Mouse (Mus musculus) neural tube, embryonic 14.5 days (tissue): ENCODE measurements around the gene Zfp869. TPM values are rescaled to one million over a fixed set of nuclear protein-coding genes. Genes with fewer than 3 reads are reported as not detected.
A peak's percentile ranks its signal among the peaks of the same experiment; 100 is the strongest.
"Not testable (repeated sequence)": the region's sequence is repeated elsewhere in the genome, so short reads cannot be mapped to it uniquely, and the experiment has no call there.

Experiments used
- ATAC-seq: fragments of 200-750 bp; cut with Nextera tagmentation; 2 replicates; pipeline ENCODE4 v1.8.0; 2017; ENCODE audit warnings: low read depth, mild to moderate bottlenecking, moderate TSS enrichment, moderate library complexity
- H3K27ac ChIP-seq: fragments of 300-500 bp; sonication (generic); 2 replicates; pipeline ENCODE4 v1.5.1; 2014; ENCODE audit warnings: low read depth, mild to moderate bottlenecking, control low read depth, low read length, moderate library complexity, mixed read lengths
- H3K27me3 ChIP-seq: fragments of 300-500 bp; sonication (generic); 2 replicates; pipeline ENCODE4 v1.6.1; 2014; ENCODE audit warnings: low read length; ENCODE audit not compliant: control insufficient read depth, insufficient read depth
- H3K36me3 ChIP-seq: fragments of 300-500 bp; sonication (generic); 2 replicates; pipeline ENCODE4 v1.6.1; 2014; ENCODE audit warnings: low read length, mixed read lengths; ENCODE audit not compliant: control insufficient read depth, insufficient read depth
- H3K4me1 ChIP-seq: fragments of 300-500 bp; sonication (generic); 2 replicates; pipeline ENCODE4 v1.6.1; 2014; ENCODE audit warnings: low read length; ENCODE audit not compliant: control insufficient read depth, insufficient read depth
- H3K4me2 ChIP-seq: fragments of 300-500 bp; sonication (generic); 2 replicates; pipeline ENCODE4 v1.6.1; 2014; ENCODE audit warnings: mild to moderate bottlenecking, low read depth, low read length, control low read depth
- H3K4me3 ChIP-seq: fragments of 300-500 bp; sonication (generic); 2 replicates; pipeline ENCODE4 v1.5.1; 2014; ENCODE audit warnings: low read depth, low read length, control low read depth, mixed read lengths
- H3K9ac ChIP-seq: fragments of 300-500 bp; sonication (generic); replicated peaks from 2 replicates; pipeline ENCODE4 v1.6.1; 2014; ENCODE audit warnings: low read depth, mild to moderate bottlenecking, control low read depth, low read length, mixed read lengths
- H3K9me3 ChIP-seq: fragments of 300-500 bp; sonication (generic); 2 replicates; pipeline ENCODE4 v1.6.1; 2016; ENCODE audit warnings: low read length; ENCODE audit not compliant: control insufficient read depth
- WGBS: fragments of 180-500 bp; shearing (Covaris S2); extraction: QIAGEN DNeasy Blood & Tissue Kit; methylation state at CpG from one replicate; pipeline ENCODE4 v1.1.7; 2014; 5-methylcytosine and 5-hydroxymethylcytosine counted together
- polyA plus RNA-seq: library from polyadenylated mRNA; unstranded; fragments of >200 nt; fragmentation: Nextera tagmentation; extraction: Ambion mirVana; gene quantifications from 2 replicates; pipeline ENCODE4 v1.2.1, GENCODE M21; 2014

Zfp869 gene
- polyA plus RNA-seq, 1 experiment from 2014 or later = 29.3 TPM

DNA sequence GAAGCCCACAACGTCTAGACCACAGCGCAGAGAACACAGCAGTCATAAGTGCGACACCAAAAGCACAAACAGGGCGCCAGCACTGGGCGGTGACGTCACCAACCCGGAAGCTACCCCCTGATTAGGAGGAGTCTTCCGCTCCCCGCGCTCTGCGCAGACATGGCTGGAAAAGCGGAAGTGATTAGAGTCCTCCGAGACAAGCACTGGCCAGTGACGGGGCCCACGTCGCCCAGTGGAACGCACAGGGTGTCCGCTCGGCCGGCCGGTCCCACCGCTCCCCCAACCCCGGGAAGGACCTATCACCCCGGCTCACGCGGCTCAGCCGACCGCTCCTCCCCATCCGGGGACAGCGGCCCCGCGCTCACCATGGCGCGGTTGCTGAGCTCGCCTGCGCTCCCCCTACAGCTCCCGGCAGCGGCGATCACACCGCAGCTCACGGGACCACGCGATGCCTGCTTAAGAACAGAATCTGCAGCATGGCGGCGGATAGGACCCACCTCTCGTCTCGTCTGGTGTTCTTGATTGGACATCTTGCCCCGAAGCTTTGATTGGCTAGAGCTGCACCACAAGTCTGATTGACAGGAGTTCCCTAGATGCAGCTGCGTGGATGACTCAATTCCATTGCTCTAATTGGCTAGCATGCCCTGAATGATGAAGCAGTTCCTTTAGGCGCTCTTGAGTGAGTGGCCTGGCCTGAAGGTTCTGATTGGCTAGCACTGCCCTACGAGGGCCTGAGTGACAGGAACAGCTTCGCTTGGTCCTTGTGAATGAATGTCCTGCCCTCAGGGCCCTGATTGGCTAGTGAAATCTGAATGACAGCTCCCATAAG is 6.1 kb upstream of the Zfp869 start:
- under 1% methylated on average over 49 of the region's 52 CpGs for WGBS
- Histone ChIP-seq H3K4me3 (peak overlapping the region; percentile 94), H3K27ac (peak overlapping the region; percentile 100), H3K4me2 (peak overlapping the region; percentile 53), H3K4me1 (peaks cover 11% of the 10 kb centered on the region), H3K9me3 (no peaks in the 10 kb centered on the region), H3K9ac (peak overlapping the region; percentile 93), H3K36me3 (no peaks in the 10 kb centered on the region), H3K27me3 (no peaks in the 10 kb centered on the region)
- ATAC-seq = peak; percentile 99

DNA sequence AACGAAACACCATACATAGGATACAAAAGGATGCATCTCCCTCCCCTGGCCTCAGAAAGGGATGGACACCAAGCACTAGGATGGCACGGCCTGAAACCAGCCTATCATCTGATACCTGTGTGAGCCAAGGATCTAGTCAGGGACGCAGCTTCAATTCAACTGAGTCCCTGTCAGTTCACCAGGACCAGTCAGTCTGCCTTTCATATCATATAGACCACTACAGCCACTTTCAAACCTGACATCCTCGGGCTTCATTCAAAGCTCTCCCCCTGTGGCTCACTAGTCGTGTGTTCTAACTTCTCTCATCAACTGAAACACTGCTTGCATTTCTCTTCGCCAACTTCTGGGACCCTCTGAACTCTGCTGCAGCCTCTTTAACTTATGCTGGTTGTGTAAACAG is 4.8 kb upstream of the Zfp869 start:
- H3K4me3 ChIP-seq = peak overlapping the region; percentile 94
- no peak for ATAC-seq
- no peaks in the 10 kb centered on the region for H3K27me3 ChIP-seq
- H3K4me2 ChIP-seq = peak overlapping the region; percentile 53
- peaks cover 11% of the 10 kb centered on the region for H3K4me1 ChIP-seq
- WGBS = 84% methylated on average over 6 of the region's 6 CpGs
- no peaks in the 10 kb centered on the region for H3K36me3 ChIP-seq
- peak overlapping the region; percentile 37; the same call in 1 of the 2 replicates for H3K9ac ChIP-seq
- H3K27ac ChIP-seq = no peak overlapping the region
- no peaks in the 10 kb centered on the region for H3K9me3 ChIP-seq

DNA sequence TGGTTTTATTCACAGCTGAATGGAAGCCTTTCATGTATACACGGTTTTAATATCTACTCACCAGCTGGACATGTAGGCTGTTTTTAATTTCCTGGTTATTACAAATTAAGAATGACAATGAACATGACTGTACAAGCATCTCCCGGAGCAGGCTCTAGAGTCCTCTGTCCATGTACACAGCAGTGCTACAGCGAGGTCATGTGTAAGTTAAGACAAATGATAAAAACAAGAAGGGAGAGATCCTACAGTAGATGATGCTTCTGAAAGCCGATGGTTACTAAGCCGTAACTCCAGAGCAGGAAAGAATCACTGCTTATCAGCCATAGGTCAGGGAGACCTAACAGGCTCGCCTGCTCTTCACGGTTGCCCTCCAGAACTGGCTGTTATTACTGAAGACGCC is 3.0 kb upstream of the Zfp869 start:
- peaks cover 10% of the 10 kb centered on the region; the same call in 1 of the 2 replicates for H3K36me3 ChIP-seq
- WGBS = 90% methylated on average over 8 of the region's 8 CpGs
- H3K27ac ChIP-seq = no peak overlapping the region
- no peaks in the 10 kb centered on the region for H3K9me3 ChIP-seq
- peaks cover 11% of the 10 kb centered on the region for H3K4me1 ChIP-seq
- no peak overlapping the region for H3K4me2 ChIP-seq
- no peak overlapping the region for H3K9ac ChIP-seq
- no peak overlapping the region for H3K4me3 ChIP-seq
- no peaks in the 10 kb centered on the region for H3K27me3 ChIP-seq
- ATAC-seq = no peak

DNA sequence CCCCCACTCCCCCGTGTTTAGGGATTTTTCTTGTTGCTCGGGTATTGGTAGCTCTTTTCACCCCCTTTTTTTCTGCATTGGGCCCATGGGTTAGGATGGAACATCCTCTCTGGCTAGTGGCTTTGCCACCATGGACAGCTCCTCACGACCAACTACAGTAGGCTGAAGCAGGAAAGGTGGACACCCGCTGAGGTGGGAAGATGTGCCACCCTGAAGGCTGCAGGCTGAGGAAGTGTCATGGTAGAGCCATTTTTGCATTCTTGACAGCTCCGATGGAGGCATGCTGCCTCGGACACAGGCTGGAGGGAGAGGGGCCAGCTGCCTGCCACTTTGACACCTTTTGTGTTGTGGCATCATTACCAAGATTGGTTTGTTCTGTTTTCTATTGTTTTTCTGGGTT is 8.7 kb downstream of the Zfp869 start:
- ATAC-seq = no peak; the same call in 1 of the 2 replicates
- no peak overlapping the region for H3K4me3 ChIP-seq
- WGBS = 74% methylated on average over 6 of the region's 6 CpGs
- no peak overlapping the region for H3K4me2 ChIP-seq
- H3K9me3 ChIP-seq = no peaks in the 10 kb centered on the region
- no peaks in the 10 kb centered on the region for H3K4me1 ChIP-seq
- peaks cover 29% of the 10 kb centered on the region for H3K36me3 ChIP-seq
- no peaks in the 10 kb centered on the region for H3K27me3 ChIP-seq
- H3K27ac ChIP-seq = no peak overlapping the region
- no peak overlapping the region for H3K9ac ChIP-seq

DNA sequence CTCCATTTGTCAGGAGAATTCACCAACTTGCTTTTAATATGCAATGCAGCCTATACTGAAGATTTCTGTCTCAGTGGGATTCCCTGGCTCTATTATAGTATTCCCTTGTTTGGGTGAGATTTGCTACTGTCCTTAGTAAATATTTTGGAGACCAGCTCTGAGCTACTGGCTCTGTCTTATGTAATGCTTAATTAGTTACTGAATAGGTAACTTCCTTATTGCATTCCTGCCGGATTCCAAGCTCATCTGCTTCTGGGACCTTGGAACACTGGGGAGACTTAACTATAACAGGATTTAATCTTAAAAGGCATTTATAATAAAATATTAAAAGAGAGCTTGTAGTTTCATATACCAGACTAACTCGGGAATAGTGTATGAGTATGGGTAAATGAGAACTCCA is 45.5 kb downstream of the Zfp869 start:
- not testable (repeated sequence) for H3K4me1 ChIP-seq, H3K4me3 ChIP-seq, H3K9me3 ChIP-seq, H3K36me3 ChIP-seq, H3K27ac ChIP-seq, H3K4me2 ChIP-seq, H3K9ac ChIP-seq, H3K27me3 ChIP-seq, ATAC-seq
- WGBS = 87% methylated on average over 2 of the region's 2 CpGs

DNA sequence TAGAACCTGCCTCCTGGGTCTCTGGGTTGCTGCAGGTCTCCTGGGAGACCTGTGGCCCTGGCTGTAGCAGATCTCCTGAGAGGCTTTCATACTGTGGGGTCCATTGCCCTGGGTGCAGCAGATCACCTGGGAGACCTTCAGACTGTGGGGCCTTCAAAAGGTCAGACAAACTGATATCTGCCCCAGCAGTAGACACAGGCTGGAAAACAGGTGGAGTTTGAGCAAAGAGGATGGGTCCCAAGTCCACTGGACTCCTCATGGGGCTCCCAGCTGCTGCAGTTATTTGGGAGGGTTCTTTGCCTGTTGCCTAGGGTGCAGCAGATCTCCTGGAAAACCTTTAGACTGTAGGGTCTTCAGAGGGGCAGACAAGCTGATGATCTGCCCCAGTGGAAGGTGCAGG is 49.2 kb downstream of the Zfp869 start:
- no peaks in the 10 kb centered on the region for H3K27me3 ChIP-seq
- ATAC-seq = no peak
- no peaks in the 10 kb centered on the region for H3K4me1 ChIP-seq
- H3K9me3 ChIP-seq = no peaks in the 10 kb centered on the region
- peaks cover 6% of the 10 kb centered on the region; the same call in 1 of the 2 replicates for H3K36me3 ChIP-seq
- no peak overlapping the region for H3K9ac ChIP-seq
- no peak overlapping the region for H3K27ac ChIP-seq
- no peak overlapping the region for H3K4me2 ChIP-seq
- no peak overlapping the region for H3K4me3 ChIP-seq

Other genes starting within 250 kb of the Zfp869 start
- not detected in 2 replicates for gene Gm7697, start 187.7 kb downstream of the Zfp869 start, polyA plus RNA-seq
- 44.1 and 44.9 TPM in 2 replicates for gene Zfp868, start 85.2 kb downstream of the Zfp869 start, polyA plus RNA-seq
- 3.0 and 3.1 TPM in 2 replicates for gene Zfp964, start 56.2 kb downstream of the Zfp869 start, polyA plus RNA-seq
- 8.8 and 9.3 TPM in 2 replicates for gene Zfp963, start 39.2 kb upstream of the Zfp869 start, polyA plus RNA-seq
- gene Gm20422, start 64.2 kb upstream of the Zfp869 start, polyA plus RNA-seq = 0.45 and 0.86 TPM in 2 replicates
- gene Atp13a1, start 80.4 kb upstream of the Zfp869 start, polyA plus RNA-seq = 48.0 and 51.1 TPM in 2 replicates
- 47.1 and 47.7 TPM in 2 replicates for gene Zfp866, start 80.5 kb upstream of the Zfp869 start, polyA plus RNA-seq
- gene Gmip, start 98.0 kb upstream of the Zfp869 start, polyA plus RNA-seq = 27.5 and 31.3 TPM in 2 replicates
- gene Lpar2, start 111.7 kb upstream of the Zfp869 start, polyA plus RNA-seq = 0.84 and 1.3 TPM in 2 replicates
- gene Pbx4, start 121.8 kb upstream of the Zfp869 start, polyA plus RNA-seq = 61.0 and 74.5 TPM in 2 replicates
- gene Cilp2, start 177.0 kb upstream of the Zfp869 start, polyA plus RNA-seq = 3.5 and 4.3 TPM in 2 replicates
- gene Tssk6, start 191.5 kb upstream of the Zfp869 start, polyA plus RNA-seq = 4.1 and 4.3 TPM in 2 replicates
- gene Ndufa13, start 191.8 kb upstream of the Zfp869 start, polyA plus RNA-seq = 176 and 194 TPM in 2 replicates
- gene Yjefn3, start 192.0 kb upstream of the Zfp869 start, polyA plus RNA-seq = 11.5 and 12.3 TPM in 2 replicates